ENCODE assay signal across 11 mouse cellular contexts in the genomic region with DNA sequence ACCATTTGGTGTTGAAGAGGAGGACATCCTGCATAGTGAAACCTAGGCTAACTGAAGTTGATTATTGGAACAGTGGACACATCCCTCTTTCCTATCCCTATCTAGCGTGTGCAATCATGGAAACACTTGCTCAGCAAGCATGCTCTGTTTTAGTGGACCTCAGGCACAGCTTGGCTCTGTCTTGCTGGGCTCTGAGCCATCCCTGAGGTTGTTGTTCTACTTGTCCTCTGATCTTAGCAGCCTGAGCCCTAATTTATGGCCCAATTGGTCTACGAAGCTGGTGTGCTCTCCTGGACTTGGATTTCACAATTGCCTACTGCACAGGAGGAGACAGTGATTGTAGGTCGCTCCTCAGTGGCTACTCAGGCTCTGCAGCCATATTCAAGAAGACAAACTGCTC. TPM values are rescaled to one million over a fixed set of nuclear protein-coding genes. Genes with fewer than 3 reads are reported as not detected.
DNase-seq lines count a peak whose midpoint lies in the region; ATAC-seq and TF ChIP-seq lines count a peak whose summit lies in the region.
"Had no signal": no experiment of that assay in that cellular context is flagged by ENCODE, and none has a peak within 500 bp of the region (broad histone marks: within the 10 kb centered on the region; RNA-seq: fewer than 3 reads in every experiment).

No protein-coding gene starts in this region.

- H3K79me2 ChIP-seq in liver, adult 2 months (ENCODE audit: control insufficient read depth, insufficient read depth, low read length) = no peaks in the 10 kb centered on the region

- H3K4me2 ChIP-seq in liver, embryonic 11.5 days = no peak overlapping the region
- no peak overlapping the region for H3K4me2 ChIP-seq in kidney, postnatal 0 days (ENCODE audit: low read length)
- H3K4me2 ChIP-seq in midbrain, embryonic 13.5 days (replicated peaks) = no peak overlapping the region
- H3K4me2 ChIP-seq in midbrain, postnatal 0 days (ENCODE audit: low read depth, low read length, poor library complexity, severe bottlenecking) = no peak overlapping the region
- H3K4me2 ChIP-seq: liver, embryonic 12.5 days had no signal

- peaks cover 13% of the 10 kb centered on the region for H3K4me1 ChIP-seq in liver, adult 2 months (ENCODE audit: control insufficient read depth, insufficient read depth, low read length)
- H3K4me1 ChIP-seq in liver, embryonic 11.5 days (replicated peaks; ENCODE audit: control insufficient read depth, insufficient read depth, low read length) = 0 out of 2 replicates have a peak, but pooled peaks cover 4% of the 10 kb centered on the region
- no peaks in the 10 kb centered on the region for H3K4me1 ChIP-seq in kidney, postnatal 0 days (replicated peaks; ENCODE audit: insufficient read depth, low read length)
- peaks cover 12% of the 10 kb centered on the region for H3K4me1 ChIP-seq in midbrain, embryonic 13.5 days (replicated peaks)
- no peaks in the 10 kb centered on the region for H3K4me1 ChIP-seq in midbrain, postnatal 0 days (ENCODE audit: insufficient read depth, low read length)
- peaks cover 8% of the 10 kb centered on the region for H3K4me1 ChIP-seq in heart, embryonic 10.5 days
- H3K4me1 ChIP-seq: liver, embryonic 12.5 days had no signal

- ATAC-seq in liver, embryonic 11.5 days (replicated peaks; ENCODE audit: low FRiP score) = no peak
- no peak for ATAC-seq in kidney, postnatal 0 days (replicated peaks; ENCODE audit: low FRiP score, low read depth)
- no peak for ATAC-seq in midbrain, embryonic 13.5 days
- no peak for ATAC-seq in midbrain, postnatal 0 days (ENCODE audit: low FRiP score)
- ATAC-seq: liver, embryonic 12.5 days had no signal

- TF ChIP-seq POLR2A in liver, adult 2 months (IDR thresholded peaks at IDR 0.05; ENCODE audit: extremely low read depth, insufficient read depth, low read length) = no peak

- H3K9ac ChIP-seq in liver, adult 2 months (ENCODE audit: low read depth, low read length) = no peak overlapping the region
- H3K9ac ChIP-seq in liver, embryonic 11.5 days (ENCODE audit: low read depth, low read length) = no peak overlapping the region
- no peak overlapping the region for H3K9ac ChIP-seq in kidney, postnatal 0 days (ENCODE audit: low read depth, low read length)
- no peak overlapping the region for H3K9ac ChIP-seq in midbrain, embryonic 13.5 days (replicated peaks)
- no peak overlapping the region for H3K9ac ChIP-seq in midbrain, postnatal 0 days (replicated peaks; ENCODE audit: low read length, poor library complexity, severe bottlenecking)
- H3K9ac ChIP-seq: liver, embryonic 12.5 days had no signal

- 24% methylated on average over 3 of the region's 3 CpGs for WGBS in liver, adult 2 months
- WGBS in liver, embryonic 11.5 days = 79% methylated on average over 3 of the region's 3 CpGs
- WGBS in kidney, postnatal 0 days = 31% methylated on average over 3 of the region's 3 CpGs
- WGBS in midbrain, embryonic 13.5 days = 88% methylated on average over 3 of the region's 3 CpGs
- 84% methylated on average over 3 of the region's 3 CpGs for WGBS in midbrain, postnatal 0 days
- 82% methylated on average over 3 of the region's 3 CpGs for WGBS in heart, embryonic 10.5 days

- TF ChIP-seq CTCF in liver, adult 2 months (IDR thresholded peaks at IDR 0.05; ENCODE audit: low read depth, low read length) = no peak
- no peak for TF ChIP-seq CTCF in kidney, postnatal 0 days (IDR thresholded peaks at IDR 0.05; ENCODE audit: low read depth)
- TF ChIP-seq CTCF in midbrain, postnatal 0 days (IDR thresholded peaks at IDR 0.05) = no peak

- no peak overlapping the region for H3K4me3 ChIP-seq in liver, adult 2 months (ENCODE audit: insufficient read depth, low read depth, low read length)
- no peak overlapping the region for H3K4me3 ChIP-seq in liver, embryonic 11.5 days (ENCODE audit: low read depth, low read length)
- no peak overlapping the region for H3K4me3 ChIP-seq in kidney, postnatal 0 days (replicated peaks; ENCODE audit: low read depth, low read length)
- no peak overlapping the region for H3K4me3 ChIP-seq in midbrain, embryonic 13.5 days (replicated peaks)
- H3K4me3 ChIP-seq in midbrain, postnatal 0 days (ENCODE audit: low read depth, low read length) = no peak overlapping the region
- H3K4me3 ChIP-seq in heart, embryonic 10.5 days = no peak overlapping the region
- H3K4me3 ChIP-seq: liver, embryonic 12.5 days had no signal

- no peaks in the 10 kb centered on the region for H3K27me3 ChIP-seq in liver, adult 2 months (ENCODE audit: control insufficient read depth, insufficient read depth, low read length)
- no peaks in the 10 kb centered on the region for H3K27me3 ChIP-seq in liver, embryonic 11.5 days (replicated peaks; ENCODE audit: control insufficient read depth, insufficient read depth, low read length)
- no peaks in the 10 kb centered on the region for H3K27me3 ChIP-seq in kidney, postnatal 0 days (ENCODE audit: insufficient read depth, low read length)
- H3K27me3 ChIP-seq in midbrain, embryonic 13.5 days = no peaks in the 10 kb centered on the region
- H3K27me3 ChIP-seq in midbrain, postnatal 0 days (ENCODE audit: insufficient read depth, low read length) = no peaks in the 10 kb centered on the region
- H3K27me3 ChIP-seq in heart, embryonic 10.5 days (ENCODE audit: insufficient read depth, poor library complexity, severe bottlenecking) = no peaks in the 10 kb centered on the region
- H3K27me3 ChIP-seq: liver, embryonic 12.5 days had no signal

- peak; percentile 98 for DNase-seq in liver, adult 2 months (ENCODE audit: extremely low read depth, low read depth, low spot score)
- no peak for DNase-seq in liver, embryonic 11.5 days (ENCODE audit: low spot score)
- DNase-seq in adrenal gland, adult 8-10 months = peak; percentile 53
- peak; percentile 50 for DNase-seq in cerebellum, adult 11-12 months
- peak; percentile 25 for DNase-seq in kidney, postnatal 0 days (ENCODE audit: low spot score)
- DNase-seq in midbrain, postnatal 0 days (ENCODE audit: low spot score) = no peak
- DNase-seq in heart, embryonic 10.5 days (ENCODE audit: low spot score) = no peak
- DNase-seq: heart, postnatal 4 days; layer of hippocampus, adult 9-11 months had no signal

- H3K27ac ChIP-seq in liver, adult 2 months (replicated peaks; ENCODE audit: insufficient read depth, low read depth, low read length) = no peak overlapping the region
- no peak overlapping the region for H3K27ac ChIP-seq in liver, embryonic 11.5 days (ENCODE audit: low read depth, low read length)
- H3K27ac ChIP-seq in kidney, postnatal 0 days = no peak overlapping the region
- no peak overlapping the region for H3K27ac ChIP-seq in midbrain, embryonic 13.5 days
- no peak overlapping the region for H3K27ac ChIP-seq in midbrain, postnatal 0 days (ENCODE audit: low read depth, low read length)
- H3K27ac ChIP-seq in heart, embryonic 10.5 days = no peak overlapping the region
- H3K27ac ChIP-seq: liver, embryonic 12.5 days had no signal

- H3K9me3 ChIP-seq in liver, embryonic 11.5 days (ENCODE audit: control insufficient read depth, low read length) = no peaks in the 10 kb centered on the region
- no peaks in the 10 kb centered on the region for H3K9me3 ChIP-seq in kidney, postnatal 0 days (replicated peaks; ENCODE audit: low read length)
- no peaks in the 10 kb centered on the region for H3K9me3 ChIP-seq in midbrain, embryonic 13.5 days
- no peaks in the 10 kb centered on the region for H3K9me3 ChIP-seq in midbrain, postnatal 0 days (ENCODE audit: low read length)
- no peaks in the 10 kb centered on the region for H3K9me3 ChIP-seq in heart, embryonic 10.5 days
- H3K9me3 ChIP-seq: liver, embryonic 12.5 days had no signal

- H3K36me3 ChIP-seq in liver, adult 2 months (ENCODE audit: control insufficient read depth, insufficient read depth, low read length) = peaks cover 17% of the 10 kb centered on the region
- no peaks in the 10 kb centered on the region for H3K36me3 ChIP-seq in liver, embryonic 11.5 days (ENCODE audit: control insufficient read depth, insufficient read depth, low read length)
- H3K36me3 ChIP-seq in kidney, postnatal 0 days (ENCODE audit: insufficient read depth, low read length) = no peaks in the 10 kb centered on the region
- no peaks in the 10 kb centered on the region for H3K36me3 ChIP-seq in midbrain, embryonic 13.5 days
- H3K36me3 ChIP-seq in midbrain, postnatal 0 days (ENCODE audit: insufficient read depth, low read length) = peaks cover 7% of the 10 kb centered on the region
- H3K36me3 ChIP-seq in heart, embryonic 10.5 days = no peaks in the 10 kb centered on the region
- H3K36me3 ChIP-seq: liver, embryonic 12.5 days had no signal

RNA-seq across cellular contexts. Expression of gene Fam13a, which starts 56.1 kb away (rescaled TPM):
- 42.5 and 48.3 TPM in 2 replicates for total RNA-seq in liver, adult 2 months (2014; rRNA removed)
- 3.2 and 3.4 TPM in 2 replicates for polyA plus RNA-seq in liver, adult 2 months (2012; rRNA removed)
- 1.5 and 2.1 TPM in 2 replicates for polyA plus RNA-seq in liver, embryonic 11.5 days (2014; fragmentation: Nextera tagmentation; extraction: Ambion mirVana)
- 10 to 100 TPM; 13.0 to 48.9 (median 30.2) TPM for total RNA-seq in adrenal gland, adult 8-10 months (2022)
- polyA plus RNA-seq in kidney, postnatal 0 days (2015; fragmentation: Nextera tagmentation; extraction: Ambion mirVana) = 13.5 and 15.9 TPM in 2 replicates
- 8.2 and 8.6 TPM in 2 replicates for polyA plus RNA-seq in midbrain, embryonic 13.5 days (2015; fragmentation: Nextera tagmentation; extraction: Ambion mirVana)
- total RNA-seq in midbrain, postnatal 0 days (2014; rRNA removed) = 3.6 and 4.3 TPM in 2 replicates
- 8.8 and 13.7 TPM in 2 replicates for polyA plus RNA-seq in midbrain, postnatal 0 days (2015; fragmentation: Nextera tagmentation; extraction: Ambion mirVana)
- 5.7 and 5.8 TPM in 2 replicates for polyA plus RNA-seq in heart, embryonic 10.5 days (2016; fragmentation: Nextera tagmentation; extraction: Ambion mirVana)

Comparison
In these comparisons a context has a peak if more than half of its experiments do, and no peak if none do; other contexts are left out.
1. DNase-seq: peak in liver, adult 2 months (single experiment), adrenal gland, adult 8-10 months (single experiment), cerebellum, adult 11-12 months (single experiment) and kidney, postnatal 0 days (single experiment); none in liver, embryonic 11.5 days (single experiment), midbrain, postnatal 0 days (single experiment) and heart, embryonic 10.5 days (single experiment).